Mouse (Mus musculus) ovary, postnatal 14 days (tissue): ENCODE results near the gene Htra2.

Experiments
- DNase-seq: peaks from one replicate; pipeline ENCODE4 v3.0.0; 2022; ENCODE audit warnings: low spot score

The Htra2 gene

GRCm38 (mm10) chr6:83069488-83070246 is 14.6 kb upstream of the Htra2 start:
- DNase-seq = no peak

- no peak for DNase-seq
Measured at GRCm38 (mm10) chr6:83068706-83069487, 13.8 kb upstream of the Htra2 start.

DNA sequence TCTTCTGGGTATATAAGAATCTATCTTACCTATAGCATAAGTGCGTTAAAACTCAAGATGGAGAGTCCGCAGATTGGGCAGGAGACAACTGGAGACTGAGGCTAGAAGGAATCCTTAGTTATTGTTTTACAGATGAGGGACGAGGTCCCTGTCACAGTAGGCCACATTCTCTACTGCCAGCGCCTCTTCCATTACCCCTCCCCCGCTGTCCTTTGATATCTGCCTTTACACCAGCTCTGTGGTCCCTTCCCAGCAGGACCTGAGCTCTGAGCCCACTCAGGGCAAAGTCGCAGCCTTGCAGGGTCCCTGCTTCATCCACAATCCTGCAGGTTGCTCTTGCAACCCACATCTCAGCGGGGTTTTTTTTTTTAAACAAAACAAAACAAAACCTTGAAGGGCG is 13.1 kb upstream of the Htra2 start:
- no peak for DNase-seq

DNA sequence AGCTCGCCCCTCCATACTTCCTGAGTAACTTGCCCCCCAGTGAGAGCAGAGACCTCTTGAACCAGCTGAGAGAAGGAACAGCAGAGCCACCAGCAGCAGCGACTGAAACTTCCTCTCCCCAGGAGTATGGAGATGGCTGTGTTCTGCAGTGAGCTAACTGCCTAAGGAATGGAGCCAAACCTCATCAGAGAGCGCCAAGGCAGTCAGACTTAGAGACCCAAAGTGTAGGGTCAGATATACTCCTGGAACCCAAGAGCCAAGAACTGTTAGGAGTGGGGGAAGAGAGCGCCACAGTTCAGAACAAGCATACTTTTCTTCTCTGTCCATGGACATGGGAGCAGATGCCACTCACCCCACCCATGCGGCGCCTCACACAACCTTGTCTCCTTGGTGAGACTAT is 11.4 kb upstream of the Htra2 start:
- DNase-seq = no peak

GRCm38 (mm10) chr6:83065995-83066394 is 10.9 kb upstream of the Htra2 start:
- no peak for DNase-seq

DNA sequence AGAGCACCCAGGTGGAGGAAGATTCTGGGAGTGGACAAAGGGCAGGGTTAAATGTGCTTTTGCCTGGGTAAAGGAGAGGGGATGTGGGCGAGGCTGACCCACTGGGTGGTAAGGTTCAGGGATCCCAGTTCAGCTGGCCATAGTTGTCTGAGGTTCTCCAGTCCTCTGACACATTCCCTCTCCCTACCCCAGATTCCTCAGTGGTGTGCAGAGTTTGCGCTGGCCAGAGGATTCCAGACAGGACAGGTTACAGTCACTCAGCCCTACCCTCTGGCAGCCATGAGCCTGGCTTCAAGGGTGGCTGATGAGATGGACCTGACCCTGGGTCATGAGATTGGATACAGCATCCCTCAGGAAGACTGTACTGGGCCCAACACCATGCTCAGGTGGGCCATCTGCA is 3.7 kb upstream of the Htra2 start:
- no peak for DNase-seq

DNA sequence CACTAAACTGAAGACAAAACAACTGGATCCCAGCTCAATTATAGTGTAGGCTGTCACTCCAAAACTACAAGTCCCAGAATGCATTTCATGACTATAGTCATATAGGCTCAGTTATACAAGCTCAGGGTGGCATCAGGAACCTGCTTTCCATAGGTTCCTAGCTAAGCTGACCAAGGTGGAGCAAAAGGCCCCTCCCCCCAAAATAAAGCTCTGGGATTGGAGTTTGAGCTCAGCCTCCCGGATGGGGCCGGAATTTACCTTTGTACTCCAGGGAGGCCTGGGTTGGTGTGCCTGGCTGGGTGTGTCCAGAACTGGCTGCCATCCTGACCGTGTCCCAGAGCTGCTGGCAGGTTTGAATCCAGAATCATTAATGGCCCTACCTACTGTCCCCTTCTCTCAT is 2.7 kb upstream of the Htra2 start, which contains the start of gene Dqx1:
TSS of gene Dqx1 (plus strand) at position 55 of the 400 bp plus-strand sequence.
- no peak for DNase-seq

GRCm38 (mm10) chr6:83054074-83054851 is 810 bp downstream of the Htra2 start, which contains the start of gene Aup1:
Gene Aup1 (plus strand): TSS chr6:83054521.
- DNase-seq = peak; percentile 89

- DNase-seq = no peak
Measured at GRCm38 (mm10) chr6:83053136-83053960, 1.7 kb downstream of the Htra2 start.

DNA sequence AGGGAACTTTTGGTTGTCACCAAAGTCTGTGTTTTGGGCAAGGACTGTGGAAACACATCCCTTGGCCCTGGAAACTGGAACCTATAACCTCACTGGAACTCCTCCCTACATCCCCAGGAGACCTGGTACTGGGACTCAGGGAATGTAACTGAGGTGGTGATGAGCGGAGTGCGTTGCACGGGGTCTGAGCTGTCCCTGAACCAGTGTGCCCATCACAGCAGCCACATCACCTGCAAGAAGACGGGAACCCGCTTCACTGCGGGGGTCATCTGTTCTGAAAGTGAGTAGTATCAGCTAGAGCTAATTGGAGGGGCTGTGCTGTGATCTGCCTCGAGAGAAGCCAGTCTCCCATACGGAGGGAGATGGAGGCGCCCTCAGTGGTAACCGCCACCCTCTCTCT is 5.7 kb downstream of the Htra2 start:
- DNase-seq = no peak

GRCm38 (mm10) chr6:83044742-83045141 is 10.3 kb downstream of the Htra2 start:
- no peak for DNase-seq

DNA sequence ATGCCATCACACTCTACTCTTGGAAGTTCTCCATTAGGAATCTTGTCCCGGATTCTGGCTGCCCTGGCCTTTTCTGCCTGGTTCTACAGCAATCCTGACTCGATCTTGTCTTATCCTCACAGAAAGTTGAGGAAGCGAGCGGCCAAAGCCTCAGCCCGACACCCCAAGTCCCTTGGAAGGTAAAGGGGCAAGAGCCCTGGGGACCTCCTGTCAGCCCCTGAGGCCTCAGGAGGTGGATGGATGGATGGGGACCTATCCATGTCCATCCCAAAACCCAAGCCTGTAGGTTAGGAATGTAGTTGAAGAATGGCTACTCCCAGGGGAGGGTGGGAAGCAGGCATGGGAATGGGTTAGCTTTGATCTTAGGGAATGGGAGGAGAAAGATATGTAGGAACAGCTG is 11.1 kb downstream of the Htra2 start:
- no peak for DNase-seq

GRCm38 (mm10) chr6:83043561-83043960 is 11.5 kb downstream of the Htra2 start:
- DNase-seq = no peak

GRCm38 (mm10) chr6:83040601-83041000 is 14.5 kb downstream of the Htra2 start:
- DNase-seq = no peak

DNA sequence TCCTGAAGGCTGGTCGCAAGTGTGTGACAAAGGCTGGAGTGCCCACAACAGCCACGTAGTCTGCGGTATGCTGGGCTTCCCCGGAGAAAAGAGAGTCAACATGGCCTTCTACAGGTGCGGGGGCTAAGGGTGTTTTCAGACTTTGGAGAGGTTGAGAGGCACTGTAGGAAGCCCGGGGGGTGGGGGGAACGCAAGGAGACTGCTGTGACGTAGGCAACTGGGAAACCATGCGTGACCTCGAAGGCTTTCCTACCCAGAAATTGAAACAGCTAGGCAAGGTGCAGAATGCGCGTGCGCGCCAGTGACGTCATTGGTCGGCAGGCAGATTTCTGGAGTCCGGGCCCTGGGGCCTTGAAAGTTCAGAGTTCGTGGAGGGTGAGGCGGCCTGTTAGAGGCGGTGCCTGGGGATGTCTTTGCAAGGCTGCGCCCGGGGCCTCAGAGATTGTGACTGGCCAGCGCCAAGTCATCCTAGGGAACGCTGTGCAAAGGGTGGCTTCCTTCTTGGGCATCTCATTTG is 16.5 kb downstream of the Htra2 start:
- peak; percentile 90 for DNase-seq

DNA sequence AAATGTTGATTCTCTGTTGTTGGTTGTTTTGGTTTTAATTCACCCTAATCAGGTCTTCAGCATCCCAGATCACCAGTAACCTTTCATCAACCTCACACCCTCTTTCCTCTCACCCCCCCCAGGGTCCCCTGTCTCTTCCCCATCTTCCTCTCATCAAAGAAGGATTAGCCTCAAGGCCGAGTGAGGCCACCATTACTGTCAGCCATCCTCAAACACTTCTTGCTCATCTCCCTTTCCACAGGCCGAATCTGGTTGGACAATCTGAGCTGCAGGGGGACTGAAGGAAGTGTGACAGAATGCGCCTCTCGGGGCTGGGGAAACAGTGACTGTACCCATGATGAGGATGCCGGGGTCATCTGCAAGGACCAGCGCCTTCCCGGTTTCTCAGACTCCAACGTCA is 17.9 kb downstream of the Htra2 start:
- DNase-seq = no peak

DNA sequence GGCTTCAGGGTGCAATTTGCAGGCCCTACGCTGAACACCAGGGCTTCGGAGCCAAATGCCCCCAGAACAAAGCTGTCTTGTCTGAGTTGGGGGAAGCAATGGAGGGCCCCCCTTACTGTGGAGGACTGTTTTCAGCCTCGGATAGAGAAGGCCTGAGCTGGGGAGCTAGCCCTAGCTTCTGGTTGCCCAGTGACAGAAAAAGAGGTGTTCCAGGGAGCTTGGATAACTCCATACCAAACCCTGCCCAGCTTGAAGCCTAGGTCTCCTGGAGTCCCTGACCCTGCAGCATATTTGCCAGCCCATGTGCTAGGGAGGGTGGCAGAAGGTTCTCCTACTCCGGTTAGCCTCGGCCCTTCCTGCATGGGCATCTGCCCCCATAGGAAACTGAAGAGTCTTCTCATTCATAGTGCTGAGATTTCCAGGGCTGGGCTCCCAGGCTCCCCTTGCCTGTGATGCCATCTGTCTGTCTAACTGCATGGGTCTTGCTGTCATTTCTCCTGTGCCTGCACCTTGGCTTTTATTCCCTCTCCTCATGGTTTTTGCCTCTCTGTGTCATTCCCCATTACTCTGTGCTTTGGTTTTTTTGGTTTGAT is 20.5 kb downstream of the Htra2 start:
- no peak for DNase-seq

- peak; percentile 59 for DNase-seq
Measured at GRCm38 (mm10) chr6:83033249-83034185, 21.6 kb downstream of the Htra2 start, which contains the start of the genes Dok1 and Loxl3. Gene Dok1 (minus strand): TSS chr6:83033471. Gene Loxl3 (plus strand): TSS chr6:83034173.

DNA sequence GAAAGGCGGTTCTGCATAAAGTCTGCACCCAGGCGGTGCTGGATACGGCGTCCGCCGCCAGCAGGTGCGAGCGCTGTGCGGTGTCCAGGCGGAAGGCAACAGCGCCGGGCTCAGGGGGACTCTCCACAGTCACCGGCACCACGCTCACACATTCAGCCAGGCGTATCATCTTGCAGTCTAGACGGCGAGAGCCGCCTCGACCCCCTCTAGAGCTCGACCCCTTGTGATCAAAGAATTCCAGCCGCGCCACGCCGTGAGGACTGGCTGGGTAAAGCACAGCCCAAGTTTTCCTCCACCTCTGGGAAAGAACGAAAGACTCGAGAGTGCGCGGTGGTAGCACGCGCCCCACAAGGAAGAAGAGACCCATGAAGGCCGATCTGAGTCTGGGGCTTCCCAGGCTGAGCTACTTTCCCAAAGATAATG is 22.3 kb downstream of the Htra2 start:
- peak; percentile 27 for DNase-seq
